Mouse (Mus musculus): ENCODE measurements around the gene Zfp511. TPM values are rescaled to one million over a fixed set of nuclear protein-coding genes. Genes with fewer than 3 reads are reported as not detected.

Gene Zfp511
- polyA plus RNA-seq (2014; fragmentation: Nextera tagmentation; extraction: Ambion mirVana): 47.0 and 49.9 TPM in 2 replicates

DNA sequence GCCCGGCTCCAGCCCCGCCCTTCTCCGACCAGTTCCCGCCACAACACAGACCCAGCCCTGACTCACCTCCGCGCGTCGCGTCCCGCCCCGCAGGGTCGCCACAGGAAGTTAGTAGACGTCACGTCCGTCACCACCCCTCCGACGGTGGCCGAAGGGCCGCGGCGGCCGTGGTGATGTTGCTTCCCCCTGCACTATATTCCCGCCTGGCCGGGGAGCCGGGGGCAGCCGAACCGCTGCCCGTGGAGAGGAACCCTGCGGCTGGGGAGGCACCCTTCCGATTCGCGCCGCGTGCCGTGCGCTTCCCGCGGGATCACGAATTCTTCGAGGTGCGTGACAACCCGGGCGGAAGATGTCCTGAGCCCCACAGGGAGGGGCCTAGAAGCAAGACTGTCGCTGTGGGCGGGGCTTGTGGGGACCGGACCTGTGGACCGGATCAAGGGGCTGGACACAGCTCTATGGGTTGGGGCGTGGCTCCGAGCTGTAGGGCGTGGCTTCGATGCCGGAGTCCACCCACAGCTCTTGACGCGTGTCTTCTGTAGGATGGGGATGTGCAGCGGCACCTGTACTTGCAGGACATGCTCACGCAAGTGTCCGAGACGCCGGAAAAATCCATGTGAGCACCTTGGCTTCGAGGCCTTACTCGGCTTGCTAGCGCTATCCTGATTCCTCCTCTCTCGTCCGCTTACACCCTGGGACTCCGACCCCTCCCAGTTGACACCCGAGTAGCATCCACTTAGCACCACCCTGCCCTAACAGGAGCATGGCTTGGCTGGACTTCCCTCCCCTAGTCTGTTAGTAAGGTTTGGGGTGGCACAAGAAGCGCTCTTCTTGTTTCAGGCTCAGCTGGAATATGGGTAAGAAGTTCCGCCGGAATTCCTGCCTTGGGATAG, at the start of gene Zfp511, which contains the start of gene Tubgcp2:
Zfp511 (plus strand) TSS at position 111 of the 890 bp plus-strand sequence.
Tubgcp2 (minus strand) TSS at position 389 of the 890 bp plus-strand sequence.
- Histone ChIP-seq H3K36me3 (ENCODE audit: control insufficient read depth, insufficient read depth, low read length) (peaks cover 6% of the 10 kb centered on the region; the same call in 1 of the 2 replicates), H3K9ac (ENCODE audit: low read depth, low read length) (peak within 1 kb of the TSS; percentile 86), H3K27me3 (ENCODE audit: control insufficient read depth, insufficient read depth, low read length) (no peaks in the 10 kb centered on the region), H3K4me3 (ENCODE audit: low read depth, low read length) (peak within 1 kb of the TSS; percentile 89), H3K4me2 (replicated peaks; ENCODE audit: low read depth, low read length) (peak within 1 kb of the TSS; percentile 79), H3K9me3 (ENCODE audit: control insufficient read depth, low read length) (no peaks in the 10 kb centered on the region), H3K4me1 (replicated peaks; ENCODE audit: control insufficient read depth, insufficient read depth, low read length) (peaks cover 6% of the 10 kb centered on the region; the same call in 1 of the 2 replicates), H3K27ac (ENCODE audit: low read depth, low read length) (peak within 1 kb of the TSS; percentile 87)
- ATAC-seq (ENCODE audit: low FRiP score) (peak; percentile 98), DNase-seq (ENCODE audit: low spot score) (peak; percentile 97)
- 2% methylated on average over 69 of the region's 69 CpGs for WGBS

DNA sequence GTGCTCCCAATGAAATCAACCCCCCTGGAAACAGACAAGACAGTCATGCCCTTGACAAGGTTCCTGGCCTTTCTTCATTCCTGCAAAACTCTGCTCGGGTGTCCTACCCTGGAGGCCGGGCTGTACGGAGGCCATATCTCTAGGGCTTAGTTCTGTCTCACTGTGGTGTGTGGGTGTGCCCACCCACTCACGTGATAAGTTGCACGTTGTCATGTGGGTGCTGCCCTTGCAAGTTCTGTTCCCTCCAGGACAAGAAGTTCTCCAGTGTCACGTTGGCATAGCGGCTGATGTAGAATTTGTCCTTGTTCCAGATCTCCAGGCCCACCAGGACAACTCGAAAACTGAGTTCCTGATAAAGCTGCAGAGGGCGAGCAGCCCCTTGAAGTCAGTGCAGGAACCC, 47.9 kb upstream of the Zfp511 start:
- ATAC-seq (ENCODE audit: low FRiP score): no peak
- Histone ChIP-seq H3K36me3 (ENCODE audit: control insufficient read depth, insufficient read depth, low read length) (no peaks in the 10 kb centered on the region), H3K27ac (ENCODE audit: low read depth, low read length) (no peak overlapping the region), H3K4me2 (replicated peaks; ENCODE audit: low read depth, low read length) (no peak overlapping the region), H3K27me3 (ENCODE audit: control insufficient read depth, insufficient read depth, low read length) (no peaks in the 10 kb centered on the region), H3K9ac (ENCODE audit: low read depth, low read length) (no peak overlapping the region), H3K9me3 (ENCODE audit: control insufficient read depth, low read length) (no peaks in the 10 kb centered on the region), H3K4me3 (ENCODE audit: low read depth, low read length) (no peak overlapping the region), H3K4me1 (replicated peaks; ENCODE audit: control insufficient read depth, insufficient read depth, low read length) (no peaks in the 10 kb centered on the region)
- no peak for DNase-seq (ENCODE audit: low spot score)
- WGBS: 89% methylated on average over 9 of the region's 9 CpGs

DNA sequence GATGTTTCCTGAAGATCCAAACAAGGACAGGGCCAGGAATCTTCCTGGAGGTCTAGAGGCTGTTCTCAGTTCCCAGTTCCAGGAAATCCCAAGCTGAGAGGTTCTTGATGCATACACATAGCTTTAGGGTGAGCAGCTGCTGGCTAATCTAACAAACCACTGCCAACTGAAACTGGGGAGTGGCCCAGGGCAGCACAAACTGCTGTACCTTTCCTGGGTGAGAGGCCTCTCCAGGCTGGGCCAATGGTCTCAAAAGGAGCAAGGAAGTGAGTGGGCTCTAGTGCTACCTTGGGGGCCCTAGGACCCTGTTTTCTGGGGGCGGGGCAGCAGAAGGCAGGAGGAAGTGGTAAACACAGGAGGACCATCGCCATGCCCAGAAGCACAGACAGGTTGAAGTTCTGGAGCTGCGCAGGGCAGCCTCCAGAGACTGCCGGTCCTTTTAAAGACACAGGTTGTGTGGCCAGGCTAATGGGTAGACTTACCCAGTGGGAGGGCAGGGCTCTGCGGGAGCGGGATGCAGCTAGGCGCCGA, 45.3 kb upstream of the Zfp511 start:
- Histone ChIP-seq H3K27me3 (ENCODE audit: control insufficient read depth, insufficient read depth, low read length) (no peaks in the 10 kb centered on the region), H3K4me2 (replicated peaks; ENCODE audit: low read depth, low read length) (no peak overlapping the region), H3K4me1 (replicated peaks; ENCODE audit: control insufficient read depth, insufficient read depth, low read length) (no peaks in the 10 kb centered on the region), H3K9me3 (ENCODE audit: control insufficient read depth, low read length) (no peaks in the 10 kb centered on the region), H3K36me3 (ENCODE audit: control insufficient read depth, insufficient read depth, low read length) (no peaks in the 10 kb centered on the region), H3K4me3 (ENCODE audit: low read depth, low read length) (no peak overlapping the region), H3K9ac (ENCODE audit: low read depth, low read length) (no peak overlapping the region), H3K27ac (ENCODE audit: low read depth, low read length) (no peak overlapping the region)
- DNase-seq (ENCODE audit: low spot score) (no peak), ATAC-seq (ENCODE audit: low FRiP score) (no peak)
- WGBS: 79% methylated on average over 8 of the region's 8 CpGs

DNA sequence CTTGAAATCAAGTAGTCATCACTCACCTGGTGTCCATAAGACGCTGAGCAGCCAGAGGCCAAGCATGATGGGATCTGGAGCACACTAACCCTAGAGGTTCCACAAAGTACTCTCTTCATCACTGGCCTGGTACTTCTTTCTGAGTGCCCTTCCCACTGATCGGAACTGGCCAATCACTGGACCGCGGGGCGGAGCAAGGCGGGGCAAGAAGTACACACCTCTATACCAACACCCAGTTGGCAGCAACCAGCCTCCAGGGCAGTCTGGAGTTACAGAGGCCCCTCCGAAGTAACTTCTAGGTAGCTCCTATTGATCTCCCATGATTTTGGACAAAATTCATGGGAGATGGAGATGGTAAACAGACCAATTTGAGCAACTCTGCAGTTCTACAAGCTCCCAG, 43.8 kb upstream of the Zfp511 start, which contains the start of gene Adam8:
Adam8 (minus strand) TSS at position 157 of the 400 bp plus-strand sequence.
- Histone ChIP-seq H3K9ac (ENCODE audit: low read depth, low read length) (no peak within 1 kb of the TSS), H3K4me1 (replicated peaks; ENCODE audit: control insufficient read depth, insufficient read depth, low read length) (no peaks in the 10 kb centered on the region), H3K4me2 (replicated peaks; ENCODE audit: low read depth, low read length) (no peak within 1 kb of the TSS), H3K4me3 (ENCODE audit: low read depth, low read length) (no peak within 1 kb of the TSS), H3K9me3 (ENCODE audit: control insufficient read depth, low read length) (no peaks in the 10 kb centered on the region), H3K27ac (ENCODE audit: low read depth, low read length) (no peak within 1 kb of the TSS), H3K36me3 (ENCODE audit: control insufficient read depth, insufficient read depth, low read length) (no peaks in the 10 kb centered on the region), H3K27me3 (ENCODE audit: control insufficient read depth, insufficient read depth, low read length) (no peaks in the 10 kb centered on the region)
- ATAC-seq (ENCODE audit: low FRiP score): no peak
- WGBS: 22% methylated on average over 7 of the region's 7 CpGs
- no peak for DNase-seq (ENCODE audit: low spot score)

DNA sequence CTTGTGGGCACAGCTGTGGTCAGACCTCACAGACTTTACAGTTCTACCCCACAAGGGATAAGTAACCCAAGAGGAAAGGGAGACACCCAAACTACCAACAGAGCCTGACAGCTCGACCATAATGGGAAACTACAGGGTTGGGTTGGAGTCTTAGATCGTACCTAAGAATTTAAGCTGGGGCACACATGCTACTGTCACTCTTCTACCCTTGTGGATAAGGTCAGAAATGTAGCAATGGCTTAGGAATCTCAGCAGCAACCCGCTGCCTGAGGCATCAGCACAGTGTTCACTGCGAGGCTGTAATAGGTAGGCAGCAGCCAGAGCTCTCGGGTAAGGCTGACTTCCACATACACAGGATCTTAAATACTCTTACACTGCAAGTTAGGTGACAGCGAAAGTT, 42.7 kb upstream of the Zfp511 start:
- H3K36me3 ChIP-seq (ENCODE audit: control insufficient read depth, insufficient read depth, low read length): 0 out of 2 replicates have a peak, but pooled peaks cover 3% of the 10 kb centered on the region
- no peaks in the 10 kb centered on the region for H3K9me3 ChIP-seq (ENCODE audit: control insufficient read depth, low read length)
- ATAC-seq (ENCODE audit: low FRiP score) (no peak), DNase-seq (ENCODE audit: low spot score) (no peak)
- H3K4me3 ChIP-seq (ENCODE audit: low read depth, low read length): no peak overlapping the region
- no peak overlapping the region for H3K4me2 ChIP-seq (replicated peaks; ENCODE audit: low read depth, low read length)
- no peaks in the 10 kb centered on the region for H3K27me3 ChIP-seq (ENCODE audit: control insufficient read depth, insufficient read depth, low read length)
- no peak overlapping the region for H3K27ac ChIP-seq (ENCODE audit: low read depth, low read length)
- H3K4me1 ChIP-seq (replicated peaks; ENCODE audit: control insufficient read depth, insufficient read depth, low read length): no peaks in the 10 kb centered on the region
- WGBS: 92% methylated on average over 6 of the region's 6 CpGs
- H3K9ac ChIP-seq (ENCODE audit: low read depth, low read length): no peak overlapping the region

DNA sequence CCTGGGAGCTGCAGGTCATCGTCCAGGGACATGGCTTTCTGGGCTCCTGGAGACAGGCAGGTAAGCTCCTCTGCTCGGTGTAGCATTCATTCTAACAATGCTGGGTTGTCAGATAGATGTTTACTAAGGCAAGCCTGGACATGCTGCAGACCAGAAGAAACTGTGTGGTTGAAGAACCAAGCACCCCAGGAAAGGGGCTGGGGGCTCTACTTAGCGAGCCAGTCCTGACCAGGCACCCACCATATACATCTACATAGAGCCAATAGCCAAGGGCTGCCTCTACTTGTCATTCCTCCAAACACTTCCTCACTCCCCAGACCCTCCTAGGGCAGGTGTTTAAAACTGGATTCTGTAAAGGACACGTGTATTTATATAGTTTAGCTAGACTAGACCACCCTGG, 42.0 kb upstream of the Zfp511 start:
- WGBS: 87% methylated on average over 4 of the region's 4 CpGs
- H3K9ac ChIP-seq (ENCODE audit: low read depth, low read length): no peak overlapping the region
- no peaks in the 10 kb centered on the region for H3K27me3 ChIP-seq (ENCODE audit: control insufficient read depth, insufficient read depth, low read length)
- H3K4me2 ChIP-seq (replicated peaks; ENCODE audit: low read depth, low read length): no peak overlapping the region
- no peak overlapping the region for H3K4me3 ChIP-seq (ENCODE audit: low read depth, low read length)
- H3K9me3 ChIP-seq (ENCODE audit: control insufficient read depth, low read length): no peaks in the 10 kb centered on the region
- no peaks in the 10 kb centered on the region for H3K4me1 ChIP-seq (replicated peaks; ENCODE audit: control insufficient read depth, insufficient read depth, low read length)
- H3K27ac ChIP-seq (ENCODE audit: low read depth, low read length): no peak overlapping the region
- DNase-seq (ENCODE audit: low spot score) (no peak), ATAC-seq (ENCODE audit: low FRiP score) (no peak)
- H3K36me3 ChIP-seq (ENCODE audit: control insufficient read depth, insufficient read depth, low read length): 0 out of 2 replicates have a peak, but pooled peaks cover 3% of the 10 kb centered on the region

DNA sequence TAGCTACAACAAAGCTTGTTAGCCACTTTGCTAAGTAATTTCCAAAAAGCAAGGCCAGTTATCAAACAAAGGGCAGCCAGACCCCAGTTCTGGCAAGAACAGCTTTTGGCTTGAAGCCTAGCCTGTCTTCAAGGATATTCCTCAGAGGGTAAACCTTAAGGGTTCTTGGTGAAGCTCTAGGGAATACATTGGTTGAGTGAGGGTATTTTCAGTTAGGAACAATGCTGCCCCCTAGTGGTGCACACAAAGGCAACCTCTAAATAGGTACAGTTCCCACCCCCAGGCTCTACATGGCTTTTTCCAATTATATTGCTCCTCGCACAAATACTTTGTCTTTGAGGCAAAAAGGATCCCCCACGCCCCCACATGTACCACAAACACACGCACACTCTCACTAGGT, 41.5 kb upstream of the Zfp511 start:
- no peak overlapping the region for H3K4me3 ChIP-seq (ENCODE audit: low read depth, low read length)
- no peaks in the 10 kb centered on the region for H3K27me3 ChIP-seq (ENCODE audit: control insufficient read depth, insufficient read depth, low read length)
- H3K4me1 ChIP-seq (replicated peaks; ENCODE audit: control insufficient read depth, insufficient read depth, low read length): no peaks in the 10 kb centered on the region
- H3K27ac ChIP-seq (ENCODE audit: low read depth, low read length): no peak overlapping the region
- DNase-seq (ENCODE audit: low spot score) (peak; percentile 77), ATAC-seq (ENCODE audit: low FRiP score) (0 out of 2 replicates have a peak, but pooled peaks have one; percentile 38)
- 0 out of 2 replicates have a peak, but pooled peaks cover 3% of the 10 kb centered on the region for H3K36me3 ChIP-seq (ENCODE audit: control insufficient read depth, insufficient read depth, low read length)
- WGBS: 28% methylated on average over 3 of the region's 3 CpGs
- H3K9me3 ChIP-seq (ENCODE audit: control insufficient read depth, low read length): no peaks in the 10 kb centered on the region
- H3K9ac ChIP-seq (ENCODE audit: low read depth, low read length): no peak overlapping the region
- H3K4me2 ChIP-seq (replicated peaks; ENCODE audit: low read depth, low read length): no peak overlapping the region

DNA sequence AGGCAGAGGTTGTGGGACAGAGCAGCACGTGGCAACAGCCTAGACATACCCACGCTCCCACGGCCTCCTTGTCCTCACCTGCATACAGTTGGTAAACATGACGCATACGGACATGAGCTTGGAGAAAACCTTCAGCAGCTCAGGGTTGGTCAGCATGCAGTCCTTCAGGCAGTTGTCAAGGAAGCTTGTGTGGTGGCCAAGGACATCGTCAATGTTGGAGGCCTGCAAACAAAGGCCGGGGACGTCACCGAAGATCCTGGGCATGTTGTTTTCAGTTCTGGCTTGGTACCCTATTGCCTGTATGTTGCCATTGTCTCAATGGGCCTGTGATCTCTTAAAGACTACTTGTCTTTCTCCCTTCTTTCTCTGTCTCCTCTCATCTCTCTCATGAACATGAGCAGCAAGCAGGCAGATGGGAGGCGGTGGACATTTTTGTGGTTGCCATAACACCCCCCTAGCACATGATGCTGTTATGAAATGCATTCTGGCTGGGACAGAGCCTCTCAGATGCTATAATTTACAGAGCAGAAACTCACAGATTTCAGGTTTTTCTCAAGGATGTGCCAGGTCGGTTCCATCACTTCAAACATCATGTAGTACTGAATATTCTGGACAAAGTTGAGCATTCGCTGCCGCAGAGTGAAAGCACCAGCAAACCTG, 37.4 kb upstream of the Zfp511 start:
- 96% methylated on average over 13 of the region's 13 CpGs for WGBS
- Histone ChIP-seq H3K36me3 (ENCODE audit: control insufficient read depth, insufficient read depth, low read length) (peaks cover 12% of the 10 kb centered on the region; the same call in 1 of the 2 replicates), H3K4me1 (replicated peaks; ENCODE audit: control insufficient read depth, insufficient read depth, low read length) (no peaks in the 10 kb centered on the region), H3K9ac (ENCODE audit: low read depth, low read length) (no peak overlapping the region), H3K4me3 (ENCODE audit: low read depth, low read length) (no peak overlapping the region), H3K9me3 (ENCODE audit: control insufficient read depth, low read length) (no peaks in the 10 kb centered on the region), H3K4me2 (replicated peaks; ENCODE audit: low read depth, low read length) (no peak overlapping the region), H3K27me3 (ENCODE audit: control insufficient read depth, insufficient read depth, low read length) (no peaks in the 10 kb centered on the region), H3K27ac (ENCODE audit: low read depth, low read length) (no peak overlapping the region)
- no peak for DNase-seq (ENCODE audit: low spot score)
- no peak for ATAC-seq (ENCODE audit: low FRiP score)
